Mouse (Mus musculus) CH12.LX (cell line): ENCODE data around the gene Car10.

Experiments
- CTCF ChIP-seq, 2 experiments: IDR thresholded peaks in 1 of 2; conservative IDR thresholded peaks in 1 of 2; 2 replicates each; pipeline ENCODE4 v1.5.1; 2011 to 2012; ENCODE audit warnings: low read depth in 2 of 2, low read length in 2 of 2, improper control_type of control experiment in 1 of 2, inconsistent platforms in 1 of 2, mild to moderate bottlenecking in 1 of 2, moderate library complexity in 1 of 2
- EP300 ChIP-seq: IDR thresholded peaks from 2 replicates; pipeline ENCODE4 v1.6.1; 2011; ENCODE audit warnings: low read length, improper control_type of control experiment
- GABPA ChIP-seq: IDR thresholded peaks from 2 replicates; pipeline ENCODE4 v1.6.1; 2012; ENCODE audit warnings: low read depth, low read length, improper control_type of control experiment, inconsistent platforms; ENCODE audit not compliant: insufficient replicate concordance
- MAX ChIP-seq: IDR thresholded peaks from 2 replicates; pipeline ENCODE4 v1.6.1; 2011; ENCODE audit warnings: low read length, improper control_type of control experiment
- NELFE ChIP-seq: IDR thresholded peaks from 2 replicates; pipeline ENCODE4 v1.6.1; 2011; ENCODE audit warnings: low read depth, low read length, improper control_type of control experiment
- POLR2A ChIP-seq: IDR thresholded peaks from 2 replicates; pipeline ENCODE4 v1.6.1; 2011; ENCODE audit warnings: low read depth, mild to moderate bottlenecking, improper control_type of control experiment, low read length
- RAD21 ChIP-seq: IDR thresholded peaks from 2 replicates; pipeline ENCODE4 v1.6.1; 2011; ENCODE audit warnings: low read depth, mild to moderate bottlenecking, low read length, improper control_type of control experiment, moderate library complexity

GRCm38 (mm10) chr11:93097001-93097400 lies 827 bp upstream of the Car10 start:
- TF ChIP-seq MAX (no peak), RAD21 (no peak), NELFE (no peak), EP300 (no peak), GABPA (no peak), POLR2A (no peak), CTCF (conservative IDR thresholded peaks at IDR 0.05 in 1 of 2, IDR thresholded peaks at IDR 0.05 in 1 of 2; ENCODE audit: low read depth in 2 of 2, low read length in 2 of 2) (no peak)
